Mouse (Mus musculus) CD4-positive, CD25-positive, alpha-beta regulatory T cell, adult 4 months (primary cell): Measurements from ENCODE around the gene Bcl2l10. TPM values are rescaled to one million over a fixed set of nuclear protein-coding genes. Genes with fewer than 3 reads are reported as not detected.

ENCODE experiments used
- polyA plus RNA-seq, 2 experiments: library from polyadenylated mRNA; unstranded; fragments of 100-300 nt; shearing (Covaris generic); gene quantifications; one replicate each; pipeline ENCODE4 v1.2.1; 2017

Gene Bcl2l10
- polyA plus RNA-seq, 2 experiments from 2014 or later = 0.27 TPM; not detected in 1

Other genes with a start within 250 kb of the Bcl2l10 start
- 1 to 10 TPM in 1 of 2 experiments, not detected in 1; 1.1 TPM for gene Myo5c, start 115.7 kb upstream of the Bcl2l10 start, polyA plus RNA-seq
- 10 to 100 TPM in 1 of 2 experiments, 1 to 10 TPM in 1; 9.0 to 11.3 TPM for gene Gnb5, start 41.5 kb upstream of the Bcl2l10 start, polyA plus RNA-seq
- 10 to 100 TPM; 31.1 to 45.6 TPM for gene Mapk6, start 62.2 kb downstream of the Bcl2l10 start, polyA plus RNA-seq
- gene Leo1, start 93.8 kb downstream of the Bcl2l10 start, polyA plus RNA-seq = 10 to 100 TPM; 31.7 to 40.8 TPM
- 100 to 1,000 TPM; 147 to 187 TPM for gene Tmod3, start 211.9 kb downstream of the Bcl2l10 start, polyA plus RNA-seq